Mouse (Mus musculus): Measurements from ENCODE around the gene Cbx2. TPM values are rescaled to one million over a fixed set of nuclear protein-coding genes. Genes with fewer than 3 reads are reported as not detected.
A peak's percentile ranks its signal among the peaks of the same experiment; 100 is the strongest.

The Cbx2 gene
- polyA plus RNA-seq (2015; fragmentation: Nextera tagmentation; extraction: Ambion mirVana) = 17.4 and 21.4 TPM in 2 replicates

GRCm38 (mm10) chr11:119022895-119023615, at the start of gene Cbx2:
Gene Cbx2, plus strand, starts transcription at chr11:119022962.
- Histone ChIP-seq H3K9me3 (no peaks in the 10 kb centered on the region), H3K4me1 (replicated peaks) (peaks cover 45% of the 10 kb centered on the region), H3K9ac (peak within 1 kb of the TSS; percentile 95), H3K36me3 (peaks cover 22% of the 10 kb centered on the region), H3K27me3 (peaks cover 16% of the 10 kb centered on the region), H3K4me2 (peak within 1 kb of the TSS; percentile 91), H3K27ac (replicated peaks) (peak within 1 kb of the TSS; percentile 93), H3K4me3 (peak within 1 kb of the TSS; percentile 77)
- ATAC-seq (ENCODE audit: low read depth) = peak; percentile 89
- WGBS = under 1% methylated on average over 50 of the region's 99 CpGs

GRCm38 (mm10) chr11:118974340-118974739, 48.4 kb upstream of the Cbx2 start:
- 73% methylated on average over 7 of the region's 7 CpGs for WGBS
- H3K4me2 ChIP-seq = no peak overlapping the region
- H3K27ac ChIP-seq (replicated peaks) = no peak overlapping the region
- peaks cover 37% of the 10 kb centered on the region for H3K4me1 ChIP-seq (replicated peaks)
- H3K36me3 ChIP-seq = no peaks in the 10 kb centered on the region
- no peak for ATAC-seq (ENCODE audit: low read depth)
- H3K9ac ChIP-seq = no peak overlapping the region
- peaks cover 5% of the 10 kb centered on the region; the same call in 1 of the 2 replicates for H3K27me3 ChIP-seq
- H3K4me3 ChIP-seq = no peak overlapping the region
- no peaks in the 10 kb centered on the region for H3K9me3 ChIP-seq

- no peak; the same call in 1 of the 2 replicates for ATAC-seq (ENCODE audit: low read depth)
- H3K36me3 ChIP-seq = no peaks in the 10 kb centered on the region
- 2% methylated on average over 10 of the region's 10 CpGs for WGBS
- peak overlapping the region; percentile 44 for H3K4me2 ChIP-seq
- H3K9ac ChIP-seq = peak overlapping the region; percentile 44; the same call in 1 of the 2 replicates
- peaks cover 5% of the 10 kb centered on the region; the same call in 1 of the 2 replicates for H3K27me3 ChIP-seq
- H3K4me1 ChIP-seq (replicated peaks) = peaks cover 37% of the 10 kb centered on the region
- no peaks in the 10 kb centered on the region for H3K9me3 ChIP-seq
- 0 out of 2 replicates have a peak overlapping the region, but pooled peaks have one; percentile 7 for H3K4me3 ChIP-seq
- H3K27ac ChIP-seq (replicated peaks) = no peak overlapping the region
These were observed 47.3 kb upstream of the Cbx2 start for GRCm38 (mm10) chr11:118975427-118975826.

- H3K27ac ChIP-seq (replicated peaks) = no peak overlapping the region
- H3K9me3 ChIP-seq = no peaks in the 10 kb centered on the region
- H3K9ac ChIP-seq = peak overlapping the region; percentile 44; the same call in 1 of the 2 replicates
- H3K27me3 ChIP-seq = peaks cover 5% of the 10 kb centered on the region; the same call in 1 of the 2 replicates
- no peak for ATAC-seq (ENCODE audit: low read depth)
- 16% methylated on average over 12 of the region's 12 CpGs for WGBS
- no peaks in the 10 kb centered on the region for H3K36me3 ChIP-seq
- 0 out of 2 replicates have a peak overlapping the region, but pooled peaks have one; percentile 7 for H3K4me3 ChIP-seq
- H3K4me1 ChIP-seq (replicated peaks) = peaks cover 36% of the 10 kb centered on the region
- peak overlapping the region; percentile 44 for H3K4me2 ChIP-seq
These were observed 46.8 kb upstream of the Cbx2 start for GRCm38 (mm10) chr11:118975917-118976316.

- no peak for ATAC-seq (ENCODE audit: low read depth)
- Histone ChIP-seq H3K4me3 (no peak overlapping the region), H3K4me1 (replicated peaks) (peaks cover 20% of the 10 kb centered on the region), H3K9me3 (no peaks in the 10 kb centered on the region), H3K4me2 (no peak overlapping the region), H3K27me3 (peaks cover 5% of the 10 kb centered on the region; the same call in 1 of the 2 replicates), H3K36me3 (no peaks in the 10 kb centered on the region), H3K27ac (replicated peaks) (no peak overlapping the region), H3K9ac (no peak overlapping the region)
- 70% methylated on average over 2 of the region's 2 CpGs for WGBS
These were observed 42.4 kb upstream of the Cbx2 start for GRCm38 (mm10) chr11:118980388-118980787.

GRCm38 (mm10) chr11:118981012-118981776, 41.6 kb upstream of the Cbx2 start:
- no peak overlapping the region for H3K4me3 ChIP-seq
- H3K9ac ChIP-seq = no peak overlapping the region
- no peak overlapping the region for H3K4me2 ChIP-seq
- WGBS = 67% methylated on average over 18 of the region's 18 CpGs
- no peaks in the 10 kb centered on the region for H3K36me3 ChIP-seq
- no peaks in the 10 kb centered on the region for H3K9me3 ChIP-seq
- ATAC-seq (ENCODE audit: low read depth) = no peak
- peaks cover 15% of the 10 kb centered on the region for H3K4me1 ChIP-seq (replicated peaks)
- peaks cover 5% of the 10 kb centered on the region; the same call in 1 of the 2 replicates for H3K27me3 ChIP-seq
- no peak overlapping the region for H3K27ac ChIP-seq (replicated peaks)

- ATAC-seq (ENCODE audit: low read depth) = no peak
- no peak overlapping the region for H3K9ac ChIP-seq
- no peaks in the 10 kb centered on the region for H3K36me3 ChIP-seq
- no peak overlapping the region for H3K27ac ChIP-seq (replicated peaks)
- H3K9me3 ChIP-seq = no peaks in the 10 kb centered on the region
- H3K4me1 ChIP-seq (replicated peaks) = peaks cover 15% of the 10 kb centered on the region
- H3K27me3 ChIP-seq = peaks cover 5% of the 10 kb centered on the region; the same call in 1 of the 2 replicates
- WGBS = 53% methylated on average over 12 of the region's 12 CpGs
- H3K4me3 ChIP-seq = no peak overlapping the region
- H3K4me2 ChIP-seq = no peak overlapping the region
These were observed 40.1 kb upstream of the Cbx2 start for GRCm38 (mm10) chr11:118982593-118983113.

- Histone ChIP-seq H3K27me3 (no peaks in the 10 kb centered on the region), H3K27ac (replicated peaks) (no peak overlapping the region), H3K4me1 (replicated peaks) (peaks cover 15% of the 10 kb centered on the region), H3K9me3 (no peaks in the 10 kb centered on the region), H3K4me3 (no peak overlapping the region), H3K36me3 (no peaks in the 10 kb centered on the region), H3K9ac (no peak overlapping the region), H3K4me2 (no peak overlapping the region)
- ATAC-seq (ENCODE audit: low read depth) = no peak
- 53% methylated on average over 5 of the region's 5 CpGs for WGBS
These were observed 37.2 kb upstream of the Cbx2 start for GRCm38 (mm10) chr11:118985571-118985970.

GRCm38 (mm10) chr11:118987999-118988398, 34.8 kb upstream of the Cbx2 start, which contains the start of gene Enpp7:
Gene Enpp7, plus strand, starts transcription at chr11:118988188.
- no peak within 1 kb of the TSS for H3K4me3 ChIP-seq
- no peaks in the 10 kb centered on the region for H3K9me3 ChIP-seq
- H3K27ac ChIP-seq (replicated peaks) = no peak within 1 kb of the TSS
- 87% methylated on average over 10 of the region's 10 CpGs for WGBS
- no peak for ATAC-seq (ENCODE audit: low read depth)
- no peak within 1 kb of the TSS for H3K9ac ChIP-seq
- peaks cover 9% of the 10 kb centered on the region for H3K4me1 ChIP-seq (replicated peaks)
- H3K4me2 ChIP-seq = no peak within 1 kb of the TSS
- no peaks in the 10 kb centered on the region for H3K27me3 ChIP-seq
- no peaks in the 10 kb centered on the region for H3K36me3 ChIP-seq

- no peak overlapping the region for H3K27ac ChIP-seq (replicated peaks)
- ATAC-seq (ENCODE audit: low read depth) = no peak
- no peaks in the 10 kb centered on the region for H3K36me3 ChIP-seq
- WGBS = 70% methylated on average over 3 of the region's 3 CpGs
- no peak overlapping the region for H3K4me2 ChIP-seq
- H3K9me3 ChIP-seq = no peaks in the 10 kb centered on the region
- H3K4me3 ChIP-seq = no peak overlapping the region
- peaks cover 21% of the 10 kb centered on the region for H3K4me1 ChIP-seq (replicated peaks)
- no peak overlapping the region for H3K9ac ChIP-seq
- H3K27me3 ChIP-seq = peaks cover 4% of the 10 kb centered on the region
These were observed 30.0 kb upstream of the Cbx2 start for GRCm38 (mm10) chr11:118992781-118993180.

GRCm38 (mm10) chr11:118995448-118995847, 27.3 kb upstream of the Cbx2 start:
- WGBS = 27% methylated on average over 4 of the region's 4 CpGs
- no peak for ATAC-seq (ENCODE audit: low read depth)
- Histone ChIP-seq H3K36me3 (no peaks in the 10 kb centered on the region), H3K9ac (0 out of 2 replicates have a peak overlapping the region, but pooled peaks have one; percentile 13), H3K4me1 (replicated peaks) (peaks cover 46% of the 10 kb centered on the region), H3K4me3 (no peak overlapping the region), H3K27ac (replicated peaks) (no peak overlapping the region), H3K9me3 (no peaks in the 10 kb centered on the region), H3K27me3 (peaks cover 4% of the 10 kb centered on the region), H3K4me2 (no peak overlapping the region)

GRCm38 (mm10) chr11:118997182-118997581, 25.6 kb upstream of the Cbx2 start:
- 86% methylated on average over 3 of the region's 3 CpGs for WGBS
- no peak for ATAC-seq (ENCODE audit: low read depth)
- H3K4me3 ChIP-seq = no peak overlapping the region
- no peak overlapping the region for H3K27ac ChIP-seq (replicated peaks)
- H3K36me3 ChIP-seq = no peaks in the 10 kb centered on the region
- no peak overlapping the region for H3K9ac ChIP-seq
- H3K4me1 ChIP-seq (replicated peaks) = peaks cover 46% of the 10 kb centered on the region
- peaks cover 4% of the 10 kb centered on the region for H3K27me3 ChIP-seq
- H3K4me2 ChIP-seq = no peak overlapping the region
- H3K9me3 ChIP-seq = no peaks in the 10 kb centered on the region

Data from neural tube, embryonic 13.5 days (tissue).